In genomic region chr3:94648755-94649590, GRCm38 (mm10) we compare ENCODE assay signal across 8 mouse cellular contexts. TPM values are rescaled to one million over a fixed set of nuclear protein-coding genes. Genes with fewer than 3 reads are reported as not detected.
A peak's percentile ranks its signal among the peaks of the same experiment; 100 is the strongest.
DNase-seq lines count a peak whose midpoint lies in the region; ATAC-seq and TF ChIP-seq lines count a peak whose summit lies in the region.

No protein-coding gene starts in this region.

- H3K4me3 ChIP-seq in C2C12 (ENCODE audit: insufficient read depth, poor library complexity, severe bottlenecking): no peak overlapping the region
- H3K4me3 ChIP-seq in embryonic facial prominence, embryonic 13.5 days: no peak overlapping the region
- no peak overlapping the region for H3K4me3 ChIP-seq in liver, embryonic 14.5 days (ENCODE audit: insufficient read depth in 1 of 2, low read depth in 2 of 2, low read length in 2 of 2)
- H3K4me3 ChIP-seq in stomach, embryonic 16.5 days (replicated peaks; ENCODE audit: low read length): no peak overlapping the region
- H3K4me3 ChIP-seq in forebrain, embryonic 11.5 days (ENCODE audit: low read depth, low read length): no peak overlapping the region

- H3K27ac ChIP-seq in embryonic facial prominence, embryonic 13.5 days: peak overlapping the region; percentile 58; the same call in 1 of the 2 replicates
- H3K27ac ChIP-seq in liver, embryonic 14.5 days: peak overlapping the region; percentile 62
- peak overlapping the region; percentile 90 for H3K27ac ChIP-seq in stomach, embryonic 16.5 days (ENCODE audit: low read length)
- H3K27ac ChIP-seq in forebrain, embryonic 11.5 days (ENCODE audit: low read depth, low read length): no peak overlapping the region

- no peak for TF ChIP-seq CTCF in C2C12 (IDR thresholded peaks at IDR 0.05; ENCODE audit: control insufficient read depth, insufficient read depth, insufficient read length)
- TF ChIP-seq CTCF in liver, embryonic 14.5 days (IDR thresholded peaks at IDR 0.05; ENCODE audit: low read depth): no peak

- no peak overlapping the region for H3K9ac ChIP-seq in embryonic facial prominence, embryonic 13.5 days
- peak overlapping the region; percentile 54 for H3K9ac ChIP-seq in liver, embryonic 14.5 days (replicated peaks)
- H3K9ac ChIP-seq in stomach, embryonic 16.5 days (ENCODE audit: low read length): peak overlapping the region; percentile 44
- no peak overlapping the region for H3K9ac ChIP-seq in forebrain, embryonic 11.5 days (ENCODE audit: low read length)

- H3K27me3 ChIP-seq in C2C12 (ENCODE audit: control insufficient read depth, insufficient read depth, insufficient read length): no peaks in the 10 kb centered on the region
- no peaks in the 10 kb centered on the region for H3K27me3 ChIP-seq in embryonic facial prominence, embryonic 13.5 days
- no peaks in the 10 kb centered on the region for H3K27me3 ChIP-seq in liver, embryonic 14.5 days (ENCODE audit: control insufficient read depth, insufficient read depth, low read length)
- no peaks in the 10 kb centered on the region for H3K27me3 ChIP-seq in stomach, embryonic 16.5 days (ENCODE audit: control insufficient read depth, insufficient read depth, low read length)
- no peaks in the 10 kb centered on the region for H3K27me3 ChIP-seq in forebrain, embryonic 11.5 days (ENCODE audit: control insufficient read depth, insufficient read depth, low read length)

- no peak overlapping the region for H3K4me2 ChIP-seq in embryonic facial prominence, embryonic 13.5 days
- H3K4me2 ChIP-seq in liver, embryonic 14.5 days (ENCODE audit: low read depth): peak overlapping the region; percentile 56
- peak overlapping the region; percentile 37 for H3K4me2 ChIP-seq in stomach, embryonic 16.5 days (ENCODE audit: low read depth, low read length)
- no peak overlapping the region for H3K4me2 ChIP-seq in forebrain, embryonic 11.5 days (ENCODE audit: low read depth, low read length, severe bottlenecking)

- ATAC-seq in embryonic facial prominence, embryonic 13.5 days (ENCODE audit: insufficient number of reproducible peaks, insufficient read depth, low FRiP score, low TSS enrichment, low read depth): 0 out of 2 replicates have a peak, but pooled peaks have one; percentile 15
- ATAC-seq in liver, embryonic 14.5 days (ENCODE audit: insufficient read depth): peak; percentile 80
- ATAC-seq in stomach, embryonic 16.5 days (ENCODE audit: insufficient read depth, low FRiP score): peak; percentile 94
- no peak; the same call in 1 of the 2 replicates for ATAC-seq in forebrain, embryonic 11.5 days (replicated peaks; ENCODE audit: low FRiP score)

- H3K9me3 ChIP-seq in embryonic facial prominence, embryonic 13.5 days: no peaks in the 10 kb centered on the region
- H3K9me3 ChIP-seq in liver, embryonic 14.5 days (ENCODE audit: control insufficient read depth, low read length): no peaks in the 10 kb centered on the region
- H3K9me3 ChIP-seq in stomach, embryonic 16.5 days (replicated peaks; ENCODE audit: control insufficient read depth, low read length): no peaks in the 10 kb centered on the region
- H3K9me3 ChIP-seq in forebrain, embryonic 11.5 days (ENCODE audit: control insufficient read depth, low read length): no peaks in the 10 kb centered on the region

- peaks cover 15% of the 10 kb centered on the region for H3K4me1 ChIP-seq in embryonic facial prominence, embryonic 13.5 days
- H3K4me1 ChIP-seq in liver, embryonic 14.5 days (replicated peaks; ENCODE audit: control insufficient read depth in 2 of 2, insufficient read depth in 2 of 2, low read length in 1 of 2): peaks cover 15 to 24% of the 10 kb centered on the region in 2 experiments
- H3K4me1 ChIP-seq in stomach, embryonic 16.5 days (ENCODE audit: control insufficient read depth, insufficient read depth, low read length): peaks cover 22% of the 10 kb centered on the region
- H3K4me1 ChIP-seq in forebrain, embryonic 11.5 days (replicated peaks; ENCODE audit: control insufficient read depth, insufficient read depth, low read length): peaks cover 6% of the 10 kb centered on the region; the same call in 1 of the 2 replicates

- peak; percentile 29; the same call in 1 of the 2 replicates for TF ChIP-seq EP300 in liver, embryonic 14.5 days (IDR thresholded peaks at IDR 0.05; ENCODE audit: low read depth)

- H3ac ChIP-seq in C2C12 (ENCODE audit: control insufficient read depth, insufficient read length, low read depth): no peak overlapping the region

- no peaks in the 10 kb centered on the region for H3K36me3 ChIP-seq in C2C12 (ENCODE audit: control insufficient read depth, insufficient read depth)
- H3K36me3 ChIP-seq in embryonic facial prominence, embryonic 13.5 days: no peaks in the 10 kb centered on the region
- no peaks in the 10 kb centered on the region for H3K36me3 ChIP-seq in liver, embryonic 14.5 days (replicated peaks; ENCODE audit: control insufficient read depth, insufficient read depth, low read depth)
- H3K36me3 ChIP-seq in stomach, embryonic 16.5 days (ENCODE audit: control insufficient read depth, insufficient read depth, low read length): no peaks in the 10 kb centered on the region
- H3K36me3 ChIP-seq in forebrain, embryonic 11.5 days (ENCODE audit: control insufficient read depth, insufficient read depth, low read length): no peaks in the 10 kb centered on the region

- 43% methylated on average over 6 of the region's 6 CpGs for WGBS in embryonic facial prominence, embryonic 13.5 days
- 44% methylated on average over 6 of the region's 6 CpGs for WGBS in liver, embryonic 14.5 days (ENCODE audit: insufficient replicate concordance)
- WGBS in stomach, embryonic 16.5 days: 21% methylated on average over 6 of the region's 6 CpGs
- WGBS in forebrain, embryonic 11.5 days: 49% methylated on average over 6 of the region's 6 CpGs

- H3K79me3 ChIP-seq in C2C12 (ENCODE audit: low read depth): no peaks in the 10 kb centered on the region

- peak; percentile 17 to 33 for DNase-seq in frontal cortex, adult 2 months (ENCODE audit: extremely low spot score in 1 of 2, low spot score in 1 of 2)
- no peak for DNase-seq in frontal cortex, postnatal 14 days (ENCODE audit: low spot score in 2 of 2)
- DNase-seq in liver, embryonic 14.5 days (ENCODE audit: low read depth in 3 of 3, low spot score in 3 of 3): peak; percentile 26 to 44 (median 40)
- DNase-seq in spleen, postnatal 4 days (ENCODE audit: low spot score in 2 of 2): no peak
- no peak for DNase-seq in forebrain, embryonic 11.5 days (ENCODE audit: low spot score)

- H3K79me2 ChIP-seq in C2C12 (ENCODE audit: control insufficient read depth, insufficient read depth): no peaks in the 10 kb centered on the region

TF ChIP-seq in C2C12, 6 proteins besides CTCF, POLR2A, EP300 and RAD21:
- TF ChIP-seq MYOD1 (IDR thresholded peaks at IDR 0.05; ENCODE audit: control insufficient read depth, insufficient read length, low read depth) (no peak), FOSL1 (IDR thresholded peaks at IDR 0.05; ENCODE audit: insufficient read depth, low read length, poor library complexity, severe bottlenecking) (peak; percentile 19), MYOG (IDR thresholded peaks at IDR 0.05; ENCODE audit: control insufficient read depth, extremely low read depth, insufficient read length) (no peak), MAX (IDR thresholded peaks at IDR 0.05) (peak; percentile 71), USF1 (IDR thresholded peaks at IDR 0.05; ENCODE audit: low read depth) (peak; percentile 62), CEBPB (IDR thresholded peaks at IDR 0.05; ENCODE audit: low read depth) (no peak)

RNA-seq across cellular contexts. Expression of gene Gm10972, which starts 6.1 kb away (rescaled TPM):
- polyA plus RNA-seq in frontal cortex, adult 2 months (2012; rRNA removed): not detected in 2 replicates
- polyA plus RNA-seq in C2C12 (2012; fragmentation: generic; extraction: Trizol): not detected
- polyA plus RNA-seq in embryonic facial prominence, embryonic 13.5 days (2015; fragmentation: Nextera tagmentation; extraction: Ambion mirVana): not detected in 2 replicates
- not detected in 2 replicates for polyA plus RNA-seq in liver, embryonic 14.5 days (2012; rRNA removed)
- polyA plus RNA-seq in liver, embryonic 14.5 days (2014; fragmentation: Nextera tagmentation; extraction: Ambion mirVana): not detected in 2 replicates
- not detected in 2 replicates for polyA plus RNA-seq in stomach, embryonic 16.5 days (2015; fragmentation: Nextera tagmentation; extraction: Ambion mirVana)
- polyA plus RNA-seq in forebrain, embryonic 11.5 days (2014; fragmentation: Nextera tagmentation; extraction: Ambion mirVana): not detected in 2 replicates

RNA-seq across cellular contexts. Expression of gene Tuft1, which starts 9.7 kb away (rescaled TPM):
- polyA plus RNA-seq in frontal cortex, adult 2 months (2012; rRNA removed): 1.2 and 1.3 TPM in 2 replicates
- polyA plus RNA-seq in C2C12 (2012; fragmentation: generic; extraction: Trizol): 2.8 TPM
- polyA plus RNA-seq in embryonic facial prominence, embryonic 13.5 days (2015; fragmentation: Nextera tagmentation; extraction: Ambion mirVana): 8.6 and 8.7 TPM in 2 replicates
- polyA plus RNA-seq in liver, embryonic 14.5 days (2012; rRNA removed): 5.7 and 6.2 TPM in 2 replicates
- 7.4 and 7.8 TPM in 2 replicates for polyA plus RNA-seq in liver, embryonic 14.5 days (2014; fragmentation: Nextera tagmentation; extraction: Ambion mirVana)
- polyA plus RNA-seq in stomach, embryonic 16.5 days (2015; fragmentation: Nextera tagmentation; extraction: Ambion mirVana): 17.0 and 23.2 TPM in 2 replicates
- polyA plus RNA-seq in forebrain, embryonic 11.5 days (2014; fragmentation: Nextera tagmentation; extraction: Ambion mirVana): 3.8 and 3.9 TPM in 2 replicates

RNA-seq across cellular contexts. Expression of gene Selenbp2, which starts 44.4 kb away (rescaled TPM):
- 0.53 TPM in 1 of 2 replicates, not detected in the other for polyA plus RNA-seq in frontal cortex, adult 2 months (2012; rRNA removed)
- not detected for polyA plus RNA-seq in C2C12 (2012; fragmentation: generic; extraction: Trizol)
- polyA plus RNA-seq in embryonic facial prominence, embryonic 13.5 days (2015; fragmentation: Nextera tagmentation; extraction: Ambion mirVana): 1.1 and 1.6 TPM in 2 replicates
- 19.6 and 20.7 TPM in 2 replicates for polyA plus RNA-seq in liver, embryonic 14.5 days (2012; rRNA removed)
- polyA plus RNA-seq in liver, embryonic 14.5 days (2014; fragmentation: Nextera tagmentation; extraction: Ambion mirVana): 21.2 and 24.3 TPM in 2 replicates
- 9.3 and 11.9 TPM in 2 replicates for polyA plus RNA-seq in stomach, embryonic 16.5 days (2015; fragmentation: Nextera tagmentation; extraction: Ambion mirVana)
- polyA plus RNA-seq in forebrain, embryonic 11.5 days (2014; fragmentation: Nextera tagmentation; extraction: Ambion mirVana): not detected in 2 replicates

Comparison
In these comparisons a context has a peak if more than half of its experiments do, and no peak if none do; other contexts are left out.
1. DNase-seq: peak in frontal cortex, adult 2 months (2 of 2) and liver, embryonic 14.5 days (3 of 3); none in frontal cortex, postnatal 14 days (0 of 2), spleen, postnatal 4 days (0 of 2) and forebrain, embryonic 11.5 days (single experiment).
2. H3K4me2 ChIP-seq: peak in liver, embryonic 14.5 days (single experiment) and stomach, embryonic 16.5 days (single experiment); none in embryonic facial prominence, embryonic 13.5 days (single experiment) and forebrain, embryonic 11.5 days (single experiment).
3. H3K9ac ChIP-seq: peak in liver, embryonic 14.5 days (single experiment) and stomach, embryonic 16.5 days (single experiment); none in embryonic facial prominence, embryonic 13.5 days (single experiment) and forebrain, embryonic 11.5 days (single experiment).